Mouse (Mus musculus) adrenal gland, postnatal 14 days (tissue): ENCODE data around the gene Gorasp1. TPM values are rescaled to one million over a fixed set of nuclear protein-coding genes. Genes with fewer than 3 reads are reported as not detected.

Experiments
- DNase-seq: peaks from one replicate; pipeline ENCODE4 v3.0.0; 2021; ENCODE audit warnings: mixed read lengths
- long read RNA-seq, 2 experiments: library from polyadenylated mRNA; stranded (forward); transcript quantifications; one replicate each; pipeline ENCODE4 v2.0.0; 2021
- total RNA-seq: library from RNA; stranded (reverse); gene quantifications from 2 replicates; pipeline ENCODE4 v1.2.3, GENCODE M21; 2021

The Gorasp1 gene
- total RNA-seq: 17.0 and 22.3 TPM in 2 replicates
- long read RNA-seq, experiment 1, transcript Gorasp1-201 (9 exons, 3,906 nt): major isoform, 33 of 37 reads
- long read RNA-seq, experiment 1, partial matches to known transcripts: 3 of 37 reads
- long read RNA-seq, experiment 1, other reads (novel, unspliced or antisense): 1 of 37 reads
- long read RNA-seq, experiment 2, transcript Gorasp1-201 (9 exons, 3,906 nt): major isoform, 24 of 27 reads
- long read RNA-seq, experiment 2, partial matches to known transcripts: 2 of 27 reads
- long read RNA-seq, experiment 2, other reads (novel, unspliced or antisense): 1 of 27 reads

DNA sequence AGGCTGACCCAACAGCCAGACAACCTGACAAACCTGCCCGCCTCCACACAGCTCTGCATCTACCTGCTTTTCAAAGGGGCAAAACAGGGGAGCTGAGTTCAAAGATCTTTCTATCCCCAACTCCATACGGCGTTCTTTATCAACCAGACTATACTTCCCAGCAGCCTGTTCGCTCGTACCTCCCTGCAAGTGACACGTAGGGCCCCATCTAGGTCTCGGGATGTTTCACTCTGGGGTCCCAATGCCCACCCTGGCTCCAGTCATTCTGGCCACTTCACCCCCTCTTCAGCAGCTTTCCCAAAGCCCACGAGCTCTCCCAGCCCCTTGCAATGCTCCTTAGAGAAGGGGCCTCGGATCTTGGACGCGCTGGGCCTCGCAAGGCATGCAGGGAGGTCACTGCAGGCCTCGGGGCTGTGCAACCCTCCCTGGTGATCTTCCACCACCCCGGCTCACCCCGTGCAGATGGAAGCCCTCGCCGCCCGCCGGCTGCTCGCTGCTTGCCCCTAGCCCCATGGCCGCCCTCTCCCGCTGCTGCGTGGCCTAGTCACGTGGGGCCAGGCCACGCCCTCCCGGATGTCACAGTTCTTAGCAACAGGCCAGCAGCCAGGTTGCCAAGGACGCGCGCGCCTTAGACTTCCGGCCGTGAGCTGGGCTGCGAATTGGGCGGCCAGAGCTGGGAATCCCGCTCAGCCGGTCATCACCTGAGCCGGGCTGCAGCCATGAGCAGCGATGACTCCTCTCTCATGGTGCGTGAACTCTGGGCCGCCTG lies at the start of gene Gorasp1, which contains the start of gene Ttc21a:
TSS of gene Gorasp1 (minus strand) at position 561 of the 769 bp plus-strand sequence.
TSS of gene Ttc21a (plus strand) at position 602 of the 769 bp plus-strand sequence.
- peak; percentile 97 for DNase-seq

DNA sequence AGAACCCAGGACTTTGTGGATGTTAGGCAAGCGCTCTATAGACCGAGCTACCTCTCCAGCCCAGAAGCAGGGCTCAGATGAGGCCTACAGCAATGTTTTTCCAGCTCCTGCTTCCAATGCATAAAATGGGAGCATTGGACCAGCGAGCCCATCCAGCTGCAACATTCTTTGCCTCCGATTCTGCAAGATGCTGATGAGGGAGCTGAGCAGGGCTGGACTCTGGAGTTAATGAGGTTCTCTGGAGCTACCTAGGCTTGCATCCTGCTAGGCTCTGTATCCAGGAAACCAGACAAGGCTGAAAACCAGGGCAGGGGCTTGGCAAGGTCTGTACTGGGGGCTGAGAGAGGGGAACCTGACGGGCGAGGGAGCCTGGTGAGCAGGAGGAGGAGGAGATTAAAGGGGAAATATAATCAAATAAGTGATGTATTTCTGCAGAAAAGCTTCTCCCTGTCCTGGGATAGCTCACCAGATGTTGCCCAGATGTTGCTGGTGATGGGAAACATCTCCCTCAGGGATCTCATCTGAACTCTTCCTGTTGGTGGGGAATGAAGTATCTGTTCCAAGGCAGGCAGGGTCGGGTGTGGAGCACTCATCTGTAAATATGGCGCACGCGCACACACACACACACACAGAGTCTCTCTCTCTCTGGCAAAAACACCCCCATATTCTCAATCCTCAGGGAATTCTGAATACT lies 48.7 kb upstream of the Gorasp1 start:
- DNase-seq: no peak

DNA sequence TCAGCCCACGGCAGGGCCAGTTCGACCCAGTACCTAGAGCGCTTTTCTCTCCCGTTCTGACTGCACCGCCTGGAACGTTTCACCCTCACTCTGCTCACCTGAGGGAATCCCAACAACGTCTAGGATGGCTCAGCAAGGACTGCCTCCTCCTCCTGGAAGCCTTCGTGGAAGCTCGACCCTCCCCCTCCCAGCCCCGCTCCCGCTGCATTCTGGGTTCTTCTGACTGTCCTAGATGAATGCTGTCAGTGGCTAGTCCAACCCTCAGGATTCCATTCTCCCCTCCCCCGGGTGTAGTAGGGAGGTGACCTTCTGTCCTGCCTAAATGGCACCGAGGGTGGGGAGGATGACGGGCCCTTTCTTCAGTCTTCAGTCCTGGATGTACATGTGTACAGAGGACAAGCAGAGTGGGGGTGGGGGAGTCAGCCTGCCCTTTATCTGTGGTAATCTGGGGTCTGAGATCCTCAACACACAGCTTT lies 47.2 kb upstream of the Gorasp1 start, which contains the start of gene Csrnp1:
TSS of gene Csrnp1 (minus strand) at position 123 of the 476 bp plus-strand sequence.
- DNase-seq: peak; percentile 78

DNA sequence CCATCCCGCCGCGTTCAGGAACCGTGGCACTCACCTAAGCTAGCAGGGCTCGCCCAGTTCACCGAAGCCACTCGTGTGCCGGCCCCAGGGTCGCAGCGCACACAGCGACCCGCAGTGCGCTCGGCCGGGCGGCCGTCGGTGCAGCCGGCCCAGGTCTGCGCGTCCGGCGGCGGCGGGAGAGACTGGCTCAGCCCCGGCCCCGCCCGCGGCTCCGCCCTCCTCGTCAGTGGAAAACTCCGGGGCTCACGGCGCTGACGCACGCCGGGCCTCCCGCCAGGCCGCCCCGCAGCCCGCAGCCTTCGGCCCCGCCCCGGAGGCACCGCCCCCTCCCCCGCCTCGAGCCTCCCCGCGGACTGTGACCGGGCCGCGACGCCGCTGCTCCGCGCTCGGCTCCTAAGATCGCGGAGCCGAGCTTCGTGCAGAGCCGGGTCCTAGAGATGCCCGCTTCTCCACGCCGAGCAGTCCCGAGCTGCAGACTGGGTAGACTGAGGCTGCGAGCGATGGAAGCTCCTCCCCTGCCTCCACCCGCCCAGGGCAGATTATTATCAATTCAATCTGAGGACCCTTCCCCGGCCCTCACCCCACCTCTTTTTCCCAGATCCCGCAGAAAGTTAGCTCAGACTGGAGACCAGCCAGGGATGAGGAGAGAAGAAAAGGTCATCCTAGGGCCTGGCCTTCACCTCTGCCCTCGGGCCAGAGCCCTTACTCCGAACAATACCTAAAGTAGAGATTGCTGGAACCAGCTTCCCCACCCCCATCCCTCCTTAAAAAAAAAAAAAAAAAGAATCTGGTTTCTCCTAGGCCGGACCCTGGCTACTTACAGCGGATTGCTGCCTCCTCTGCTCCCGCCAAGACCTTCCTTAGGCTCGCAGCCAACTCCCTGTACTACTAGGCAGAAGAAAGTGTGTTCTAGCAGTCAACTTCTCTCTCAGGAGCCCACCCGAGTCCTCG lies 46.5 kb upstream of the Gorasp1 start:
- peak; percentile 97 for DNase-seq

GRCm38 (mm10) chr9:119982956-119983551 lies 45.7 kb upstream of the Gorasp1 start:
- peak; percentile 87 for DNase-seq

GRCm38 (mm10) chr9:119982241-119982811 lies 45.0 kb upstream of the Gorasp1 start:
- DNase-seq: peak; percentile 79

- DNase-seq: peak; percentile 85
Observed at GRCm38 (mm10) chr9:119981183-119982179, 44.1 kb upstream of the Gorasp1 start.

- DNase-seq: peak; percentile 47
Observed at GRCm38 (mm10) chr9:119980770-119981182, 43.4 kb upstream of the Gorasp1 start.

- peak; percentile 2 for DNase-seq
Observed at GRCm38 (mm10) chr9:119979749-119980148, 42.4 kb upstream of the Gorasp1 start.

DNA sequence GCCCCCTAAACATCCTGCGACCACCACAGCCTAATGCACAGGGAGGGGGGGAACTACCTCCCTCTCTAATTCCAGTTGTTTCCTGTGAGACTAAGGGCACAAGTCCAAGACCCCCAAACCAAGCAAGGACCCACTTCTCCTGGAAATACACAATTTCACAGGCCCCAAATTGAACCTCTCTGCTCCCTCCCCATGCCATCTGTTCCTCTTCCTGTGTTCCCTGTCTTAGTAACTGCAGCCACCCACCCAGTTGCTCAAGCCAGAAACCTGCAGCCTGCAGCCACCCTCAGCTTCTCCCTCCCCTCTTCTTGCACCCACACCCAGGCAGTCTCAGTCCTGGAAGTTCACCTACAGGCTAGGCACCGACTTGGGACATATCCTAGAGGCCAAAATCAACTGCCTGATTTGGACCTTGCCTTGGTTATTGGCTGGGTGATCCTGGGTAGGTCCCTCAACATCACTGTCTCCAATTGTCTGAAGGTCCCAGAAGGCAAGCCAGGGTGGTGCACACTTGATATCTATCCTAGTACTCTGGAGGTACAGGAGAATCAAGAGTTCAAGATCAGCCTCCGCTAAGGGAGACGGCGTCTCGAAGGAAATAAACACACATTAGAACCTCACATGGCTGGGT lies 41.6 kb upstream of the Gorasp1 start:
- DNase-seq: peak; percentile 8

- DNase-seq: peak; percentile 28
Observed at GRCm38 (mm10) chr9:119978151-119978810, 40.9 kb upstream of the Gorasp1 start.

GRCm38 (mm10) chr9:119977557-119978060 lies 40.2 kb upstream of the Gorasp1 start:
- peak; percentile 37 for DNase-seq

- no peak for DNase-seq
Observed at GRCm38 (mm10) chr9:119976704-119977556, 39.6 kb upstream of the Gorasp1 start.

DNA sequence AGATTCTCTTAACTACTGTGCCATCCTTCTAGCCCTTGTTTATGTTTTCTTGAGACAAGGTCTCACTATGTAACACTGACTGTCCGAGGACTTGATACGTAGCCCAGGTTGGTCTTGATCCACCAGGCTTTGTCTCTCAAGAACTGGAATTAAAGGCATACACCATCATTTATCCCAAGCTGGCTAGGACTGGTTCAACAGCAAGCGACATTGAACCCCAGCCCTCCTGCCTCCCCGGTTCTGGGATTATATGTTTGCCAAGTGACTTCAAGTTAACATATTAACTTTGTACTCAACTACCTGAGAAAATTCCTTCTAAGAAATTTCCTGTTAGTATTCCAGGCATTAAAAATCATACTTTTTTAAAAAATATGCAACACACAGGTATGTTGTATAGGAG lies 37.9 kb upstream of the Gorasp1 start:
- DNase-seq: no peak

- DNase-seq: peak; percentile 27
Observed at GRCm38 (mm10) chr9:119974609-119975008, 37.2 kb upstream of the Gorasp1 start.

DNA sequence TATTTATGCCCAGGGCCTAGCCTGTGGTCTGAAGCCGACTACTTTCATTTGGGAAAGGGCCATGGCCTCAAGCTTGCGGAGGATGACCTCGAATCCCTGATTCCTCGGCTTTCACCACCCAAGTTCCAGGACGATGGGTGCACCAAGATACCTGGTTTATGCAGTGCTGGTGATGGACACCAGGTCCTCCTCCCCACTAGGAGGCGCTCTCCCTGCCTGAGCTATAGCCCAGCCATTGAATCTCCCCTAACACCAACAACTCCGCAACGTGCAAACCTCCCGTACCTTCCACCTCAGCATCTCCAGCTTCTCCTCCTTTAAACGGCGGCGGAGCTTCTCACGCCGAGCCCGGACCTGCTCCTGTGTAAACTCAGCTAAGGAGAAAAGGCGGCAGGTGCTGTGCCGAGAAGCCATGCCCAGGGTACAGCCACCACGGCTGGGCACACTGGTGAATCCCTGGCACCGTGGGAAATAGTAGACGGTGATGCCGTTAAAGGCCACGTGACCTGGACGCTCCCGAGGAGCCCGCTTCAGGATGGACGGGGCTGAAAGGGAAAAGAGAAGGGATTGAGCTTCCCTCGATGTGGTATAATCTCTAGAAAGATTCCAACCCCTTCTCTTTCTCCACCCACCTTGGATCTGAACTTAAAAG lies 36.6 kb upstream of the Gorasp1 start:
- DNase-seq: peak; percentile 52
